Mouse (Mus musculus) T-helper 17 cell (primary cell): ENCODE measurements around the gene Tex33.

ENCODE experiments used
- in situ Hi-C, 2 experiments: fragments of 300-600 bp; cut with MboI, MseI; formaldehyde crosslinking; loops; 1 replicate in 1 of 2; 2 replicates in 1 of 2; pipeline ENCODE4 v1.15.1; 2025; ENCODE audit warnings: high pct_unique_total_duplicates in 2 of 2

Tex33 gene

GRCm38 (mm10) chr15:78416937-78417336 is 21.2 kb upstream of the Tex33 start:
- in situ Hi-C loops, result no loop called here

- in situ Hi-C loops, result no loop called here
Observed at GRCm38 (mm10) chr15:78414157-78414556, 18.4 kb upstream of the Tex33 start.

- in situ Hi-C loops, result no loop called here
Observed at GRCm38 (mm10) chr15:78413719-78414117, 18.0 kb upstream of the Tex33 start.

- in situ Hi-C loops, result no loop called here
Observed at GRCm38 (mm10) chr15:78413083-78413718, 17.5 kb upstream of the Tex33 start.

GRCm38 (mm10) chr15:78409570-78410052 is 13.9 kb upstream of the Tex33 start:
- in situ Hi-C loops, result no loop called here

- in situ Hi-C loops, result no loop called here
Observed at GRCm38 (mm10) chr15:78406293-78406934, 10.7 kb upstream of the Tex33 start, which contains the start of gene Mpst. Mpst (plus strand) TSS chr15:78406416.

- in situ Hi-C loops, result no loop called here
Observed at GRCm38 (mm10) chr15:78405517-78406211, 10.0 kb upstream of the Tex33 start, which contains the start of gene Tst. Tst (minus strand) TSS chr15:78405907.

- in situ Hi-C loops, result no loop called here
Observed at GRCm38 (mm10) chr15:78405098-78405497, 9.4 kb upstream of the Tex33 start.

- in situ Hi-C loops, result no loop called here
Observed at GRCm38 (mm10) chr15:78403896-78404295, 8.2 kb upstream of the Tex33 start.

- in situ Hi-C loops, result no loop called here
Observed at GRCm38 (mm10) chr15:78403301-78403741, 7.6 kb upstream of the Tex33 start.

GRCm38 (mm10) chr15:78402423-78402822 is 6.7 kb upstream of the Tex33 start:
- in situ Hi-C loops, result no loop called here

- in situ Hi-C loops, result no loop called here
Observed at GRCm38 (mm10) chr15:78401921-78402320, 6.2 kb upstream of the Tex33 start.

GRCm38 (mm10) chr15:78401345-78401744 is 5.6 kb upstream of the Tex33 start:
- in situ Hi-C loops, result no loop called here

GRCm38 (mm10) chr15:78390855-78391254 is 4.9 kb downstream of the Tex33 start:
- in situ Hi-C loops, result no loop called here

- in situ Hi-C loops, result no loop called here
Observed at GRCm38 (mm10) chr15:78385564-78385963, 10.1 kb downstream of the Tex33 start.

- in situ Hi-C loops, result no loop called here
Observed at GRCm38 (mm10) chr15:78384220-78385116, 11.2 kb downstream of the Tex33 start.

GRCm38 (mm10) chr15:78383450-78384219 is 12.1 kb downstream of the Tex33 start:
- in situ Hi-C loops, result no loop called here

GRCm38 (mm10) chr15:78382115-78382514 is 13.6 kb downstream of the Tex33 start:
- in situ Hi-C loops, result no loop called here

GRCm38 (mm10) chr15:78380741-78381140 is 15.0 kb downstream of the Tex33 start:
- in situ Hi-C loops, result no loop called here

GRCm38 (mm10) chr15:78380208-78380607 is 15.5 kb downstream of the Tex33 start:
- in situ Hi-C loops, result no loop called here

GRCm38 (mm10) chr15:78378556-78378955 is 17.2 kb downstream of the Tex33 start:
- in situ Hi-C loops, result no loop called here
